Mouse (Mus musculus): ENCODE measurements around the gene Tlr9. TPM values are rescaled to one million over a fixed set of nuclear protein-coding genes. Genes with fewer than 3 reads are reported as not detected.

Tlr9 gene
- polyA plus RNA-seq, 1 experiment: 3.8 TPM

GRCm38 (mm10) chr9:106237878-106238277 lies 15.5 kb downstream of the Tlr9 start:
- 92% methylated on average over 10 of the region's 10 CpGs for WGBS
- Histone ChIP-seq H3K4me3 (ENCODE audit: low read depth, low read length) (no peak overlapping the region), H3K27ac (ENCODE audit: insufficient read depth, low read depth, low read length) (no peak overlapping the region), H3K27me3 (ENCODE audit: control insufficient read depth, insufficient read depth, low read length) (no peaks in the 10 kb centered on the region), H3K36me3 (ENCODE audit: control insufficient read depth, insufficient read depth, low read length) (peaks cover 92% of the 10 kb centered on the region), H3K4me1 (ENCODE audit: control insufficient read depth, insufficient read depth, insufficient read length, low read length) (no peaks in the 10 kb centered on the region)
- TF ChIP-seq CTCF (IDR thresholded peaks at IDR 0.05; ENCODE audit: extremely low read depth, insufficient read length, insufficient replicate concordance, low read depth, low read length): no peak
- no peak for TF ChIP-seq POLR2A (IDR thresholded peaks at IDR 0.05; ENCODE audit: low read depth, low read length)

- no peak overlapping the region for H3K27ac ChIP-seq (ENCODE audit: insufficient read depth, low read depth, low read length)
- peaks cover 1% of the 10 kb centered on the region; the same call in 1 of the 2 replicates for H3K4me1 ChIP-seq (ENCODE audit: control insufficient read depth, insufficient read depth, insufficient read length, low read length)
- peaks cover 66% of the 10 kb centered on the region for H3K36me3 ChIP-seq (ENCODE audit: control insufficient read depth, insufficient read depth, low read length)
- no peaks in the 10 kb centered on the region for H3K27me3 ChIP-seq (ENCODE audit: control insufficient read depth, insufficient read depth, low read length)
- TF ChIP-seq CTCF (IDR thresholded peaks at IDR 0.05; ENCODE audit: extremely low read depth, insufficient read length, insufficient replicate concordance, low read depth, low read length): peak; percentile 9; the same call in 1 of the 2 replicates
- no peak for TF ChIP-seq POLR2A (IDR thresholded peaks at IDR 0.05; ENCODE audit: low read depth, low read length)
- 84% methylated on average over 10 of the region's 10 CpGs for WGBS
- no peak overlapping the region for H3K4me3 ChIP-seq (ENCODE audit: low read depth, low read length)
Observed at GRCm38 (mm10) chr9:106241541-106242164, 19.3 kb downstream of the Tlr9 start.

GRCm38 (mm10) chr9:106242813-106243488 lies 20.6 kb downstream of the Tlr9 start:
- H3K36me3 ChIP-seq (ENCODE audit: control insufficient read depth, insufficient read depth, low read length): peaks cover 54% of the 10 kb centered on the region
- H3K27ac ChIP-seq (ENCODE audit: insufficient read depth, low read depth, low read length): peak overlapping the region; percentile 8; the same call in 1 of the 2 replicates
- WGBS: 78% methylated on average over 19 of the region's 19 CpGs
- peaks cover 3% of the 10 kb centered on the region; the same call in 1 of the 2 replicates for H3K4me1 ChIP-seq (ENCODE audit: control insufficient read depth, insufficient read depth, insufficient read length, low read length)
- no peaks in the 10 kb centered on the region for H3K27me3 ChIP-seq (ENCODE audit: control insufficient read depth, insufficient read depth, low read length)
- H3K4me3 ChIP-seq (ENCODE audit: low read depth, low read length): no peak overlapping the region
- no peak for TF ChIP-seq CTCF (IDR thresholded peaks at IDR 0.05; ENCODE audit: extremely low read depth, insufficient read length, insufficient replicate concordance, low read depth, low read length)
- TF ChIP-seq POLR2A (IDR thresholded peaks at IDR 0.05; ENCODE audit: low read depth, low read length): no peak

DNA sequence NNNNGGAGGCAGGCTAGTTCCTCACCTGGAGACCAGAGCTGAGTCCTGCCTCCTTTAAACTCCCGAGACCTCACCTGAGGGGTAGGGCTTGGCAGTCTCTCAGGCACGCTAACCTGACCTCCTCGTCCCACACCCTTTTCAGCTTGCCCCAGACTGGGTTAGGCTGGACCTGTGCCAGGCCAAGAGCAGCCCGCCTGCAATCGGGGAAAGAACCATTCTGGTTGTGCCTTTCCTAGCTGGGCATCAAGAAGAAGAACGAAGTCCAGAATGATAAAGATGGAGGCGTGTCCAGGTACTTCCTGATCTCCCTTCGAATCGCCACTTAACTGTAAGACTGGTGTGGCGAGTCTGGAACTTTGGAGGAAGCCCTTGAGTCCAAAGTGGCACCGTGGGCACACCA lies 27.2 kb downstream of the Tlr9 start:
- Histone ChIP-seq H3K4me3 (ENCODE audit: low read depth, low read length) (no peak overlapping the region), H3K36me3 (ENCODE audit: control insufficient read depth, insufficient read depth, low read length) (peaks cover 4% of the 10 kb centered on the region; the same call in 1 of the 2 replicates), H3K27me3 (ENCODE audit: control insufficient read depth, insufficient read depth, low read length) (no peaks in the 10 kb centered on the region), H3K4me1 (ENCODE audit: control insufficient read depth, insufficient read depth, insufficient read length, low read length) (peaks cover 34% of the 10 kb centered on the region), H3K27ac (ENCODE audit: insufficient read depth, low read depth, low read length) (peak overlapping the region; percentile 97)
- WGBS: 27% methylated on average over 11 of the region's 11 CpGs
- TF ChIP-seq POLR2A (IDR thresholded peaks at IDR 0.05; ENCODE audit: low read depth, low read length) (no peak), CTCF (IDR thresholded peaks at IDR 0.05; ENCODE audit: extremely low read depth, insufficient read length, insufficient replicate concordance, low read depth, low read length) (no peak)

DNA sequence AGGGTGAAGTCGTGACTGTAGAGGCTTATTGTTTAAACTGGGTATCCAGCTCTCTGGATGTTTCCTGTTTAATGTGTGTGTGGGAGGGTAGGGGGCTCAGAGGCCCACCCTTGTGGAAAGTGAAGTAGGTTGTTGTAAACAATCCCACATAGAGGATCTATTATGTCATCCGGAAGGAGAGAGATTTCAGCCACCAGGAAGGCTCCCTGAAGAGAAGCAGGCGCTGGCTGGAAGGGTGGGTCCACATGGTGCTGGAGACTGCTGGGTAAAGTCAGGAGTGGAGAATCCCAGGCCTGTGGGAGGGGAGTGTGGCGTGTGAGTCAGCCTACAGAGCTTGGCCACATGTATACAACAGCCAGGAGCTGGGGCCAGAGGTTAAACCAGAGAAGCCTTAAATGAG lies 27.8 kb downstream of the Tlr9 start:
- TF ChIP-seq CTCF (IDR thresholded peaks at IDR 0.05; ENCODE audit: extremely low read depth, insufficient read length, insufficient replicate concordance, low read depth, low read length) (no peak), POLR2A (IDR thresholded peaks at IDR 0.05; ENCODE audit: low read depth, low read length) (no peak)
- Histone ChIP-seq H3K36me3 (ENCODE audit: control insufficient read depth, insufficient read depth, low read length) (peaks cover 2% of the 10 kb centered on the region; the same call in 1 of the 2 replicates), H3K4me3 (ENCODE audit: low read depth, low read length) (no peak overlapping the region), H3K27ac (ENCODE audit: insufficient read depth, low read depth, low read length) (peak overlapping the region; percentile 97), H3K27me3 (ENCODE audit: control insufficient read depth, insufficient read depth, low read length) (no peaks in the 10 kb centered on the region), H3K4me1 (ENCODE audit: control insufficient read depth, insufficient read depth, insufficient read length, low read length) (peaks cover 34% of the 10 kb centered on the region)
- WGBS: 17% methylated on average over 4 of the region's 4 CpGs

DNA sequence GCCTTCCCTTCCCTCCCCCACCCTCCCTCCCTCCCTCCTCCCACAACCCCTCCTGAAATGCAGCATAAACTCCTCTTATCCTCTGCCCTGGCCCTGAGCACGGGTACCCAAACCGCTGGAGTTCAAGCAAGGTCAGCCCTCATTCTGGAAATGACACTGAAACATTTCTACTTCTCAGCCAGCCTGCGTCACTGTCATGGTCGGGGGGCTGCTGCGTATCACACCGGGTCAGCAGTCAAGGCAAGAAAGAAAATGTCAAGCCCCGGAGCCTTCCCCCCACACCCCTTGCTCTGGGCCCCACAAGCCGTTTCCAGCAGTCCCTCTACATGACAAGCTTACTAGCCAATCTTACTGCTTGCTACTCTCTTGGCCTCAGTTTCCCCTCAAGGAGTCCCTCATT lies 28.7 kb downstream of the Tlr9 start:
- peaks cover 34% of the 10 kb centered on the region for H3K4me1 ChIP-seq (ENCODE audit: control insufficient read depth, insufficient read depth, insufficient read length, low read length)
- TF ChIP-seq POLR2A (IDR thresholded peaks at IDR 0.05; ENCODE audit: low read depth, low read length) (no peak), CTCF (IDR thresholded peaks at IDR 0.05; ENCODE audit: extremely low read depth, insufficient read length, insufficient replicate concordance, low read depth, low read length) (no peak)
- 64% methylated on average over 8 of the region's 8 CpGs for WGBS
- no peaks in the 10 kb centered on the region for H3K36me3 ChIP-seq (ENCODE audit: control insufficient read depth, insufficient read depth, low read length)
- H3K27ac ChIP-seq (ENCODE audit: insufficient read depth, low read depth, low read length): no peak overlapping the region
- H3K4me3 ChIP-seq (ENCODE audit: low read depth, low read length): no peak overlapping the region
- H3K27me3 ChIP-seq (ENCODE audit: control insufficient read depth, insufficient read depth, low read length): no peaks in the 10 kb centered on the region

DNA sequence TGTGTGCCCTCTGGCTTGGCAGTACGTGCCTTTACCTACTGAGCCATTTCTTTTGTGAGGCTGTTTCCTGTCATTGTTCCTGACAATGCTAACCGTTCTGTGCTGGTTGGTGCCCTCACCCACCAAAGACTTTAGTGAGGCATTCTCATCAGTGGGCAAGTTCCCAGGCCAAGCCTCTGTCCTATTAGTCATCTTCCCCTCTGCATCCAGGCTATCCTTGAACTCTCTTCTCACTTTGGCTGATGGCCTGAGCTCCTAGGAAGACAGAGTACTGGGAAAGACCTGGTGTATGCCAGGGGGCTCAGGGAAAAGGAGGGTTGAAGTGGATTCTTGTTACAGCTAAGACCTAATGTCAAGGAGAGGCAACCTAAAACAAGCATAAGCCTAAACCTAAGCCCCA lies 31.6 kb downstream of the Tlr9 start:
- no peak overlapping the region for H3K4me3 ChIP-seq (ENCODE audit: low read depth, low read length)
- TF ChIP-seq CTCF (IDR thresholded peaks at IDR 0.05; ENCODE audit: extremely low read depth, insufficient read length, insufficient replicate concordance, low read depth, low read length): no peak
- no peak overlapping the region for H3K27ac ChIP-seq (ENCODE audit: insufficient read depth, low read depth, low read length)
- no peaks in the 10 kb centered on the region for H3K36me3 ChIP-seq (ENCODE audit: control insufficient read depth, insufficient read depth, low read length)
- 89% methylated on average over 2 of the region's 2 CpGs for WGBS
- H3K27me3 ChIP-seq (ENCODE audit: control insufficient read depth, insufficient read depth, low read length): no peaks in the 10 kb centered on the region
- peaks cover 25% of the 10 kb centered on the region for H3K4me1 ChIP-seq (ENCODE audit: control insufficient read depth, insufficient read depth, insufficient read length, low read length)

Data from small intestine, adult 2 months (tissue).